16 mouse cellular contexts compared by ENCODE assay signal in the genomic region with DNA sequence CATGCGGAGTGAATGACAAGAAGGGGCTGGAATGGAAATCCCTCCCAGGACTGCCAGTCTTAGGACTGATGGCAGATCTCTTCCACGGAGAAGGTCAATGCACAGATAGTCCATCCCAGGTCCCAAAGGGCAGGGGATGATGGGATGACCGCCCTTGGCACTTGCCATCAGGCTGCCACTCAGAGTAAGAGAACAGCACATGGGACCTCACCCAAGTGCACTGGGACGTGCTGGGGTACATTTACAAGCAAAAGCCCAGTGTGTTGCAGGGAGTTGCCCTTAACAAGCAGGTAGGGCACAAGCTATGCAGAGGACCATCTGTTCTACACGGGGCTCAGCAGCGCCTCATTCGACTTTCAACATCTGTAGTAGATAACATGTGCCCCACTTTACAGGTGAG.
"Had no signal": no experiment of that assay in that cellular context is flagged by ENCODE, and none has a peak within 500 bp of the region (broad histone marks: within the 10 kb centered on the region; RNA-seq: fewer than 3 reads in every experiment).

No protein-coding gene starts in this region.

- H3K27me3 ChIP-seq: liver, embryonic 13.5 days; neural tube, embryonic 12.5 days; neural tube, embryonic 15.5 days; stomach, embryonic 15.5 days had no signal

- H3K4me2 ChIP-seq: liver, embryonic 13.5 days; midbrain, embryonic 13.5 days; neural tube, embryonic 12.5 days; neural tube, embryonic 15.5 days; stomach, embryonic 15.5 days had no signal

- H3K9me3 ChIP-seq: liver, embryonic 13.5 days; midbrain, embryonic 13.5 days; neural tube, embryonic 12.5 days; neural tube, embryonic 15.5 days; stomach, embryonic 15.5 days had no signal

- DNase-seq: kidney, adult 2 months; layer of hippocampus, adult 9-11 months; liver, embryonic 13.5 days; lung, adult 2 months; lung, postnatal 14 days; lung, postnatal 4 days; right cerebral cortex, adult 18-20 months; right cerebral cortex, postnatal 14 days; right cerebral cortex, postnatal 4 days; thymus, postnatal 25 days had no signal

- H3K4me3 ChIP-seq: layer of hippocampus, adult 2 months; liver, embryonic 13.5 days; midbrain, embryonic 13.5 days; neural tube, embryonic 12.5 days; neural tube, embryonic 15.5 days; stomach, embryonic 15.5 days had no signal

- H3K9ac ChIP-seq: liver, embryonic 13.5 days; midbrain, embryonic 13.5 days; neural tube, embryonic 12.5 days; neural tube, embryonic 15.5 days; stomach, embryonic 15.5 days had no signal

- H3K36me3 ChIP-seq: liver, embryonic 13.5 days; midbrain, embryonic 13.5 days; neural tube, embryonic 12.5 days; neural tube, embryonic 15.5 days; stomach, embryonic 15.5 days had no signal

- H3K4me1 ChIP-seq: liver, embryonic 13.5 days; neural tube, embryonic 15.5 days; stomach, embryonic 15.5 days had no signal

- ATAC-seq: midbrain, embryonic 13.5 days had no signal

- H3K27ac ChIP-seq: kidney, postnatal 0 days; layer of hippocampus, adult 2 months; liver, embryonic 13.5 days; midbrain, embryonic 13.5 days; neural tube, embryonic 12.5 days; neural tube, embryonic 15.5 days; stomach, embryonic 15.5 days had no signal
